In the genomic region with DNA sequence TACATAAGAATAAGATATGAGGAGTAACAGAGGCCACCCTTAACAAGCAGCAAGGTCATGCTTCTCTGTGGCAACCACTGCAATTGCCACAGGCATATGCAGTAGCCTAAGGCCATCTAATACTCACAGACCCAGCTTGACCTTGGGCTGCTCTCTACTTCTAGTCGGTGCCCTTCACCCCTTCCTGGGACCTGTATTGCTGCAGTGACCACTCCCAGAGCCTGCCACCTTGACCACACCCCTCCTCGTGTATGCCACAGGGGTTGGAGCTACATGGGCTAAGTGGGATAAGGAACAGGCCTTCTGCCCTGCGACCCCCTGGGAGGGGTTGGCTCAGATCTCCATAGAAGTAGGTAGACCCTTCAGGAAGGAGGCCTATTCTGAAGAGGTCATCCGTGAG, we compare ENCODE assay signal across 8 mouse cellular contexts. TPM values are rescaled to one million over a fixed set of nuclear protein-coding genes. Genes with fewer than 3 reads are reported as not detected.
DNase-seq lines count a peak whose midpoint lies in the region; ATAC-seq and TF ChIP-seq lines count a peak whose summit lies in the region.
"Had no signal": no experiment of that assay in that cellular context is flagged by ENCODE, and none has a peak within 500 bp of the region (broad histone marks: within the 10 kb centered on the region; RNA-seq: fewer than 3 reads in every experiment).

No protein-coding gene starts in this region.

- 82% methylated on average over 4 of the region's 4 CpGs for WGBS in hindbrain, postnatal 0 days
- WGBS in hindbrain, embryonic 10.5 days, result 82% methylated on average over 4 of the region's 4 CpGs
- 86% methylated on average over 4 of the region's 4 CpGs for WGBS in midbrain, embryonic 13.5 days
- WGBS in midbrain, embryonic 10.5 days, result 79% methylated on average over 4 of the region's 4 CpGs
- 48% methylated on average over 4 of the region's 4 CpGs for WGBS in macrophage (ENCODE audit: missing documents)

- H3K79me2 ChIP-seq in macrophage (ENCODE audit: inconsistent target), result peaks cover 21% of the 10 kb centered on the region; the same call in 1 of the 2 replicates

- H3K9ac ChIP-seq in hindbrain, postnatal 0 days (replicated peaks; ENCODE audit: low read length), result no peak overlapping the region
- no peak overlapping the region for H3K9ac ChIP-seq in midbrain, embryonic 13.5 days (replicated peaks)
- H3K9ac ChIP-seq: embryonic facial prominence, embryonic 12.5 days had no signal

- no peaks in the 10 kb centered on the region for H3K9me3 ChIP-seq in hindbrain, postnatal 0 days (ENCODE audit: low read length)
- no peaks in the 10 kb centered on the region for H3K9me3 ChIP-seq in hindbrain, embryonic 10.5 days
- H3K9me3 ChIP-seq in midbrain, embryonic 13.5 days, result no peaks in the 10 kb centered on the region
- no peaks in the 10 kb centered on the region for H3K9me3 ChIP-seq in midbrain, embryonic 10.5 days (replicated peaks)
- H3K9me3 ChIP-seq: embryonic facial prominence, embryonic 12.5 days had no signal

- no peaks in the 10 kb centered on the region for H3K36me3 ChIP-seq in hindbrain, postnatal 0 days (ENCODE audit: insufficient read depth, low read length)
- 0 out of 2 replicates have a peak, but pooled peaks cover 7% of the 10 kb centered on the region for H3K36me3 ChIP-seq in hindbrain, embryonic 10.5 days
- H3K36me3 ChIP-seq in midbrain, embryonic 13.5 days, result peaks cover 3% of the 10 kb centered on the region; the same call in 1 of the 2 replicates
- H3K36me3 ChIP-seq in midbrain, embryonic 10.5 days, result peaks cover 4% of the 10 kb centered on the region
- no peaks in the 10 kb centered on the region for H3K36me3 ChIP-seq in macrophage (ENCODE audit: inconsistent target)
- H3K36me3 ChIP-seq: embryonic facial prominence, embryonic 12.5 days had no signal

- DNase-seq in hindbrain, postnatal 0 days (ENCODE audit: low spot score), result no peak
- no peak for DNase-seq in hindbrain, embryonic 10.5 days (ENCODE audit: low spot score)
- DNase-seq in midbrain, embryonic 10.5 days (ENCODE audit: low spot score), result no peak
- DNase-seq in adrenal gland, postnatal 36 days, result peak; percentile 55 to 66
- DNase-seq in right cerebral cortex, postnatal 25 days, result no peak

- no peak for ATAC-seq in hindbrain, postnatal 0 days
- ATAC-seq in midbrain, embryonic 13.5 days, result peak; percentile 19; the same call in 1 of the 2 replicates

- H3K27ac ChIP-seq in hindbrain, postnatal 0 days, result peak overlapping the region; percentile 57; the same call in 1 of the 2 replicates
- H3K27ac ChIP-seq in hindbrain, embryonic 10.5 days, result no peak overlapping the region
- no peak overlapping the region for H3K27ac ChIP-seq in midbrain, embryonic 13.5 days
- H3K27ac ChIP-seq in midbrain, embryonic 10.5 days (replicated peaks), result no peak overlapping the region
- peak overlapping the region; percentile 96 for H3K27ac ChIP-seq in macrophage

- no peak overlapping the region for H3K4me3 ChIP-seq in hindbrain, postnatal 0 days (ENCODE audit: low read length)
- no peak overlapping the region for H3K4me3 ChIP-seq in hindbrain, embryonic 10.5 days
- H3K4me3 ChIP-seq in midbrain, embryonic 13.5 days (replicated peaks), result no peak overlapping the region
- H3K4me3 ChIP-seq in midbrain, embryonic 10.5 days, result no peak overlapping the region
- H3K4me3 ChIP-seq in macrophage (ENCODE audit: inconsistent target), result peak overlapping the region; percentile 30
- H3K4me3 ChIP-seq: embryonic facial prominence, embryonic 12.5 days had no signal

- peaks cover 10% of the 10 kb centered on the region; the same call in 1 of the 2 replicates for H3K4me1 ChIP-seq in hindbrain, postnatal 0 days (ENCODE audit: insufficient read depth, low read length)
- peaks cover 17% of the 10 kb centered on the region; the same call in 1 of the 2 replicates for H3K4me1 ChIP-seq in hindbrain, embryonic 10.5 days (replicated peaks)
- no peaks in the 10 kb centered on the region for H3K4me1 ChIP-seq in midbrain, embryonic 13.5 days (replicated peaks)
- H3K4me1 ChIP-seq in midbrain, embryonic 10.5 days, result 0 out of 2 replicates have a peak, but pooled peaks cover 8% of the 10 kb centered on the region

- no peaks in the 10 kb centered on the region for H3K27me3 ChIP-seq in hindbrain, postnatal 0 days (ENCODE audit: insufficient read depth, low read length)
- no peaks in the 10 kb centered on the region for H3K27me3 ChIP-seq in hindbrain, embryonic 10.5 days (ENCODE audit: insufficient read depth, poor library complexity, severe bottlenecking)
- no peaks in the 10 kb centered on the region for H3K27me3 ChIP-seq in midbrain, embryonic 13.5 days
- no peaks in the 10 kb centered on the region for H3K27me3 ChIP-seq in midbrain, embryonic 10.5 days (ENCODE audit: low read depth, poor library complexity, severe bottlenecking)
- H3K27me3 ChIP-seq: embryonic facial prominence, embryonic 12.5 days had no signal

- TF ChIP-seq CTCF in hindbrain, postnatal 0 days (IDR thresholded peaks at IDR 0.05; ENCODE audit: low read depth), result no peak

- 0 out of 2 replicates have a peak overlapping the region, but pooled peaks have one; percentile 14 for H3K4me2 ChIP-seq in hindbrain, postnatal 0 days (ENCODE audit: low read depth, low read length)
- no peak overlapping the region for H3K4me2 ChIP-seq in midbrain, embryonic 13.5 days (replicated peaks)
- H3K4me2 ChIP-seq: embryonic facial prominence, embryonic 12.5 days had no signal

RNA-seq across cellular contexts. Expression of a gene that starts 52.5 kb away (rescaled TPM):
- total RNA-seq in hindbrain, postnatal 0 days (2014; rRNA removed), result 87.2 and 96.9 TPM in 2 replicates
- polyA plus RNA-seq in hindbrain, postnatal 0 days (2015; fragmentation: Nextera tagmentation; extraction: Ambion mirVana), result 40.3 and 42.2 TPM in 2 replicates
- 10.4 and 11.5 TPM in 2 replicates for polyA plus RNA-seq in hindbrain, embryonic 10.5 days (2016; fragmentation: Nextera tagmentation; extraction: Ambion mirVana)
- 21.3 and 26.7 TPM in 2 replicates for polyA plus RNA-seq in midbrain, embryonic 13.5 days (2015; fragmentation: Nextera tagmentation; extraction: Ambion mirVana)
- polyA plus RNA-seq in midbrain, embryonic 10.5 days (2016; fragmentation: Nextera tagmentation; extraction: Ambion mirVana), result 9.3 and 12.4 TPM in 2 replicates
- 10 to 100 TPM; 50.7 to 53.6 TPM for total RNA-seq in adrenal gland, postnatal 36 days (2021)
- total RNA-seq in macrophage (2018; cell fraction: chromatin; rRNA removed), result 100 to 1,000 TPM in 12 of 26 experiments, 10 to 100 TPM in 14; 83.3 to 169 (median 98.1) TPM
- total RNA-seq in macrophage (2018; cell fraction: cytosol; rRNA removed), result 10 to 100 TPM; 28.0 to 42.2 (median 35.7) TPM
- 100 to 1,000 TPM in 1 of 26 experiments, 10 to 100 TPM in 25; 63.5 to 106 (median 71.1) TPM for total RNA-seq in macrophage (2018; cell fraction: nucleus; rRNA removed)
- polyA plus RNA-seq in macrophage (2018), result 24.0 to 38.9 TPM (median 30.9 TPM) in 3 replicates

RNA-seq across cellular contexts. Expression of a gene that starts 55.3 kb away (rescaled TPM):
- 123 and 158 TPM in 2 replicates for total RNA-seq in hindbrain, postnatal 0 days (2014; rRNA removed)
- polyA plus RNA-seq in hindbrain, postnatal 0 days (2015; fragmentation: Nextera tagmentation; extraction: Ambion mirVana), result 115 and 117 TPM in 2 replicates
- 40.1 and 47.2 TPM in 2 replicates for polyA plus RNA-seq in hindbrain, embryonic 10.5 days (2016; fragmentation: Nextera tagmentation; extraction: Ambion mirVana)
- polyA plus RNA-seq in midbrain, embryonic 13.5 days (2015; fragmentation: Nextera tagmentation; extraction: Ambion mirVana), result 39.3 and 50.9 TPM in 2 replicates
- polyA plus RNA-seq in midbrain, embryonic 10.5 days (2016; fragmentation: Nextera tagmentation; extraction: Ambion mirVana), result 41.6 and 48.9 TPM in 2 replicates
- 100 to 1,000 TPM; 293 to 406 TPM for total RNA-seq in adrenal gland, postnatal 36 days (2021)
- 100 to 1,000 TPM in 2 of 26 experiments, 10 to 100 TPM in 24; 13.8 to 114 (median 66.4) TPM for total RNA-seq in macrophage (2018; cell fraction: chromatin; rRNA removed)
- 100 to 1,000 TPM in 2 of 26 experiments, 10 to 100 TPM in 24; 41.1 to 103 (median 63.1) TPM for total RNA-seq in macrophage (2018; cell fraction: cytosol; rRNA removed)
- total RNA-seq in macrophage (2018; cell fraction: nucleus; rRNA removed), result 100 to 1,000 TPM in 1 of 26 experiments, 10 to 100 TPM in 25; 21.5 to 104 (median 52.8) TPM
- 38.9 to 84.2 TPM (median 49.8 TPM) in 3 replicates for polyA plus RNA-seq in macrophage (2018)

Comparison
In these comparisons a context has a peak if more than half of its experiments do, and no peak if none do; other contexts are left out.
1. H3K27ac ChIP-seq: peak in hindbrain, postnatal 0 days (single experiment) and macrophage (single experiment); none in hindbrain, embryonic 10.5 days (single experiment), midbrain, embryonic 13.5 days (single experiment) and midbrain, embryonic 10.5 days (single experiment).
2. DNase-seq: peak in adrenal gland, postnatal 36 days (2 of 2); none in hindbrain, postnatal 0 days (single experiment), hindbrain, embryonic 10.5 days (single experiment), midbrain, embryonic 10.5 days (single experiment) and right cerebral cortex, postnatal 25 days (single experiment).